Mouse (Mus musculus): Measurements from ENCODE around the gene Rasd1. TPM values are rescaled to one million over a fixed set of nuclear protein-coding genes. Genes with fewer than 3 reads are reported as not detected.
A peak's percentile ranks its signal among the peaks of the same experiment; 100 is the strongest.
"Not testable (repeated sequence)": the region's sequence is repeated elsewhere in the genome, so short reads cannot be mapped to it uniquely, and the experiment has no call there.

The Rasd1 gene
- polyA plus RNA-seq, 2 experiments: 0.37 to 0.52 TPM

DNA sequence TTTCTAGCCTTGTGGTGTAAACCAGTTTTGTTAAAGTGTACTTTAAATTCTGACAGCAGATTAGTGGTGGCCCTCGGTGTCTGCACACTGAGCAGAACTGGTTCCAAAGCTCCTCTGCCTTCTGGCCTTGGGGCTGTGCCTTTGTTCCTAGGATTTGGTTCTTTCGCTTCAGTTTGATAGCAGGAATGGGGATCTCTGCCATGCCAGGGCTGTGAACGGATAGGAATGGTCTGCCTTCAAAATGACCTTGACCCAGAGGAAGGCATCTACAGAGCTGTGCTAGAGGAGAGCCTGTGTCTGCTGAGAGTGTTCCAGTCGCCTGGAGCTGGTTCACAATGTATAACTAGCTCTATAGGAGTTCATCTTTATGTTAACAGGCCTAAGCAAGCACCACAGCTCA lies 5.3 kb downstream of the Rasd1 start:
- no peak for TF ChIP-seq CTCF (IDR thresholded peaks at IDR 0.05; ENCODE audit: low read depth)
- TF ChIP-seq EP300 (IDR thresholded peaks at IDR 0.05; ENCODE audit: low read depth): no peak
- no peak overlapping the region for H3K4me2 ChIP-seq (ENCODE audit: low read depth)
- H3K36me3 ChIP-seq (replicated peaks; ENCODE audit: control insufficient read depth, insufficient read depth, low read depth): peaks cover 7% of the 10 kb centered on the region
- H3K9me3 ChIP-seq (ENCODE audit: control insufficient read depth, low read length): no peaks in the 10 kb centered on the region
- 68% methylated on average over 4 of the region's 4 CpGs for WGBS (ENCODE audit: insufficient replicate concordance)
- H3K4me3 ChIP-seq (ENCODE audit: insufficient read depth in 1 of 2, low read depth in 2 of 2, low read length in 2 of 2): no peak overlapping the region
- no peak for ATAC-seq (ENCODE audit: insufficient read depth)
- no peak overlapping the region for H3K27ac ChIP-seq
- H3K27me3 ChIP-seq (ENCODE audit: control insufficient read depth, insufficient read depth, low read length): peaks cover 14% of the 10 kb centered on the region
- no peak overlapping the region for H3K9ac ChIP-seq (replicated peaks)
- H3K4me1 ChIP-seq (replicated peaks; ENCODE audit: control insufficient read depth in 2 of 2, insufficient read depth in 2 of 2, low read length in 1 of 2): 0 out of 4 replicates have a peak, but pooled peaks cover 0 to 2% of the 10 kb centered on the region in 2 experiments
- no peak for DNase-seq (ENCODE audit: low read depth in 3 of 3, low spot score in 3 of 3)

DNA sequence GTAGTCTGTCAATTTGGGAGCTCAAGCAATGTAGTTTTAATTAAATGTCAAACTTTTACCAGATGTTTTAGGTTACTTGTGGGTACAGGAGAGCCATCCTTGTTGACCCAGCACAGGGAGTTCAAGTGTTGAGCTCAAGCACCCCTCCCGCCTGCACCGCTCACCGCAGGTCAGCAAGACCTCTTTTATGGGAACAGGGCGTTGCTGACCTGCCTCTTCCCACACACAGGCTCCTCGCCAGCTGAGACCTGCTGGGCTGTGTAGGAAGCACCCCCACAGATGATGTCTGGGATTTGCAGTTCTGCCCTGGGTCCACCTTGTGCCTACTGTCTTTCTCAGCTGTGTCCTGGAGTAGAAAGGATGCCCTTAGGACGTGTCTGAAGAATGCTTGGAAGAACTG lies 8.0 kb downstream of the Rasd1 start:
- WGBS (ENCODE audit: insufficient replicate concordance): 77% methylated on average over 6 of the region's 6 CpGs
- H3K36me3 ChIP-seq (replicated peaks; ENCODE audit: control insufficient read depth, insufficient read depth, low read depth): peaks cover 7% of the 10 kb centered on the region
- no peaks in the 10 kb centered on the region for H3K27me3 ChIP-seq (ENCODE audit: control insufficient read depth, insufficient read depth, low read length)

DNA sequence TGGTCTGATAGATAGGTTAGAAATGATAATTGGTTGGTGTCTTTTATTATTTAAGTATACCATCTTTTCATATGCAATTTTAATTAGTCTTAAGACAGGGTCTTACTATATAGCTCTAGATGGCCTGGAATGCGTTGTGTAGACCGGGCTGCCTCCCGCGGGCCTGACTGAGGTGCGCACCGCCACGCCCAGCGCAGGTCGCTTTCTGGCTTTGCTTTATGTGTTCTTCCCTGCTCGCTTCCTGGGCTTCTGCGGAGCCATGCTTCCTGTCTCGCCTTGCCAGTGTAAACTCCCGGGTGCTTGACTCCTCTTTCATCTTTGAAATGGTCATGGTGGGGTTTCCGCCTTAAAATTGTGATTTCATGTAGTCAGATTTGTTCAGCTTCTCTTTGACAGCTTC lies 11.9 kb downstream of the Rasd1 start:
- Histone ChIP-seq H3K4me3 (ENCODE audit: insufficient read depth in 1 of 2, low read depth in 2 of 2, low read length in 2 of 2) (no peak overlapping the region), H3K36me3 (replicated peaks; ENCODE audit: control insufficient read depth, insufficient read depth, low read depth) (no peaks in the 10 kb centered on the region), H3K27ac (no peak overlapping the region), H3K9ac (replicated peaks) (no peak overlapping the region), H3K9me3 (ENCODE audit: control insufficient read depth, low read length) (no peaks in the 10 kb centered on the region), H3K4me2 (ENCODE audit: low read depth) (no peak overlapping the region), H3K4me1 (replicated peaks; ENCODE audit: control insufficient read depth in 2 of 2, insufficient read depth in 2 of 2, low read length in 1 of 2) (peaks cover 3 to 8% of the 10 kb centered on the region in 2 experiments; a peak in 2 of 4 replicates), H3K27me3 (ENCODE audit: control insufficient read depth, insufficient read depth, low read length) (no peaks in the 10 kb centered on the region)
- no peak for ATAC-seq (ENCODE audit: insufficient read depth)
- TF ChIP-seq EP300 (IDR thresholded peaks at IDR 0.05; ENCODE audit: low read depth) (no peak), CTCF (IDR thresholded peaks at IDR 0.05; ENCODE audit: low read depth) (no peak)
- 82% methylated on average over 14 of the region's 14 CpGs for WGBS (ENCODE audit: insufficient replicate concordance)
- DNase-seq (ENCODE audit: low read depth in 3 of 3, low spot score in 3 of 3): no peak

More for the DNA sequence above, 8.0 kb downstream of the Rasd1 start:
- no peak for TF ChIP-seq EP300 (IDR thresholded peaks at IDR 0.05; ENCODE audit: low read depth)
- no peak for TF ChIP-seq CTCF (IDR thresholded peaks at IDR 0.05; ENCODE audit: low read depth)
- no peak overlapping the region for H3K4me2 ChIP-seq (ENCODE audit: low read depth)
- DNase-seq (ENCODE audit: low read depth in 3 of 3, low spot score in 3 of 3): no peak
- no peak for ATAC-seq (ENCODE audit: insufficient read depth)
- H3K4me1 ChIP-seq (replicated peaks; ENCODE audit: control insufficient read depth in 2 of 2, insufficient read depth in 2 of 2, low read length in 1 of 2): no peaks in the 10 kb centered on the region
- no peak overlapping the region for H3K4me3 ChIP-seq (ENCODE audit: insufficient read depth in 1 of 2, low read depth in 2 of 2, low read length in 2 of 2)
- H3K27ac ChIP-seq: no peak overlapping the region
- H3K9ac ChIP-seq (replicated peaks): no peak overlapping the region
- H3K9me3 ChIP-seq (ENCODE audit: control insufficient read depth, low read length): no peaks in the 10 kb centered on the region

DNA sequence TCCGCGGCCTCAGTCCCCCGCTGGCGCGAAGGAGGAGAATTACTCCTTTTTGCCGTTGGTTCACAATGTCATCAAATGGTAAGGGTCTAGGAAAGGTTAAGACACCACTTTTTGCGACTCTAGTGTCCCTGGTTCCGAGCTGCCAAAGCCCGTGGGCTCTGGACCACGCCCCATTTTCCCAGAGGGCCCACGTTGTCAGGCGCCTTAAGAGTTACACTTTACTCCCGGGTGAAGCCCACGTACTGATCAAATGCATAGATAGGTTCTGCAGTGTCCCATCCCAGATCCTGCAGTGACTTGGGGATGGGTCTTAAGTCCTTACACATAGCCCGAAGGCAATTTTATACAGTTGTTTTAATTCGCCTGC lies 16.4 kb downstream of the Rasd1 start:
- TF ChIP-seq EP300 (IDR thresholded peaks at IDR 0.05; ENCODE audit: low read depth) (no peak), CTCF (IDR thresholded peaks at IDR 0.05; ENCODE audit: low read depth) (no peak)
- peak in 2 of 3 experiments; percentile 26 to 33 for DNase-seq (ENCODE audit: low read depth in 3 of 3, low spot score in 3 of 3)
- no peaks in the 10 kb centered on the region for H3K36me3 ChIP-seq (replicated peaks; ENCODE audit: control insufficient read depth, insufficient read depth, low read depth)
- peak overlapping the region; percentile 99 for H3K9ac ChIP-seq (replicated peaks)
- peak overlapping the region; percentile 95 for H3K4me3 ChIP-seq (ENCODE audit: insufficient read depth in 1 of 2, low read depth in 2 of 2, low read length in 2 of 2)
- peak overlapping the region; percentile 92 for H3K4me2 ChIP-seq (ENCODE audit: low read depth)
- no peaks in the 10 kb centered on the region for H3K27me3 ChIP-seq (ENCODE audit: control insufficient read depth, insufficient read depth, low read length)
- H3K9me3 ChIP-seq (ENCODE audit: control insufficient read depth, low read length): no peaks in the 10 kb centered on the region
- WGBS (ENCODE audit: insufficient replicate concordance): 1% methylated on average over 16 of the region's 16 CpGs
- ATAC-seq (ENCODE audit: insufficient read depth): peak; percentile 71; the same call in 1 of the 2 replicates
- peak overlapping the region; percentile 69 for H3K27ac ChIP-seq
- H3K4me1 ChIP-seq (replicated peaks; ENCODE audit: control insufficient read depth in 2 of 2, insufficient read depth in 2 of 2, low read length in 1 of 2): peaks cover 9 to 14% of the 10 kb centered on the region in 2 experiments; a peak in 3 of 4 replicates

DNA sequence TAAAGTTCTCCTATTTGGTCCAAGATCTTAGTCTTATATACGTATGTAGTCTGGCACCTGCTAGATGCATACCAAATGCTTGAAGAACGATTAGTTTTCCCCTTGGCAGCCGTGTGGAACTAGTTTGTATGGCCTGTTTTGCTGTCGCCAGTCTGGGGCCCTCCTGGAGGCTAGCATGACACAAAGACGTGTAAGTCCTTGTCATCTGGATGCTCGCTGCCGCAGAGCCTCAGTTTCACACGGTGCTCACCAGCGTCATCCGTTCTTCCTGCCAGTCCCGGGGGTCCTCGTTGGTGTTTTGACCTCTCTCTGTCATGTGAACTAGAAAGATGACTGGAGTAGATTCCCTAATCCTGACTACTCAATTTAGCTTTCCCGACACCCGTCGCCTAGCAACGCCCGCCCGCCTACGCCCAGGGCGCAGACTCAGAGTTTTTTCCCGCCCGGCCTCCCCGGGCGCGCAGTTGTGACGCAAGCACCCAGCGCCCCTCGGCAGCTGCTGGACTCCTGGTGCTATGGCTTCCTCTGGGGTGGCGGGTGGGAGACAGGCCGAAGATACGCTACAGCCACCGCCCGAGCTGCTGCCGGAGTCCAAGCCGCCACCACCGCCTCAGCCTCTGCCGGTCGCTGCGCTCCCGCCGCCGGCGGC lies 16.9 kb downstream of the Rasd1 start, which contains the start of gene Med9:
Gene Med9 (plus strand): TSS at position 455 of the 649 bp plus-strand sequence.
- no peaks in the 10 kb centered on the region for H3K27me3 ChIP-seq (ENCODE audit: control insufficient read depth, insufficient read depth, low read length)
- peak within 1 kb of the TSS; percentile 95 for H3K4me3 ChIP-seq (ENCODE audit: insufficient read depth in 1 of 2, low read depth in 2 of 2, low read length in 2 of 2)
- H3K9me3 ChIP-seq (ENCODE audit: control insufficient read depth, low read length): no peaks in the 10 kb centered on the region
- H3K9ac ChIP-seq (replicated peaks): peak within 1 kb of the TSS; percentile 99
- peak within 1 kb of the TSS; percentile 69 for H3K27ac ChIP-seq
- ATAC-seq (ENCODE audit: insufficient read depth): peak; percentile 97
- peak; percentile 81 to 85 (median 82) for DNase-seq (ENCODE audit: low read depth in 3 of 3, low spot score in 3 of 3)
- H3K4me2 ChIP-seq (ENCODE audit: low read depth): peak within 1 kb of the TSS; percentile 92
- H3K36me3 ChIP-seq (replicated peaks; ENCODE audit: control insufficient read depth, insufficient read depth, low read depth): no peaks in the 10 kb centered on the region
- TF ChIP-seq EP300 (IDR thresholded peaks at IDR 0.05; ENCODE audit: low read depth) (no peak), CTCF (IDR thresholded peaks at IDR 0.05; ENCODE audit: low read depth) (no peak)
- WGBS (ENCODE audit: insufficient replicate concordance): 2% methylated on average over 43 of the region's 43 CpGs
- H3K4me1 ChIP-seq (replicated peaks; ENCODE audit: control insufficient read depth in 2 of 2, insufficient read depth in 2 of 2, low read length in 1 of 2): peaks cover 9 to 14% of the 10 kb centered on the region in 2 experiments; a peak in 3 of 4 replicates

DNA sequence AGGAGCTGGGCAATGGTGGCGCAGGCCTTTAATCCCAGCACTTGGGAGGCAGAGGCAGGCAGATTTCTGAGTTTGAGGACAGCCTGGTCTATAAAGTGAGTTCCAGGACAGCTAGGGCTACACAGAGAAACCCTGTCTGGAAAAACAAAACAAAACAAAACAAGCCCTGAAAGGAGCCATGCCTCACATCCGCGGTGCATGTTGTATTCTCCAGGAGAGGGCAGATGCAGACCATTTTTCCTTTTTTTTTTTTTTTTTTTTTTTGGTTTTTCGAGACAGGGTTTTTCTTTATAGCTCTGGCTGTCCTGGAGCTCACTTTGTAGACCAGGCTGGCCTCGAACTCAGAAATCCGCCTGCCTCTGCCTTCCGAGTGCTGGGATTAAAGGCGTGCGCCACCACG lies 19.9 kb downstream of the Rasd1 start:
- not testable (repeated sequence) for H3K27me3 ChIP-seq (ENCODE audit: control insufficient read depth, insufficient read depth, low read length); H3K9me3 ChIP-seq (ENCODE audit: control insufficient read depth, low read length); H3K27ac ChIP-seq; H3K4me2 ChIP-seq (ENCODE audit: low read depth); H3K4me3 ChIP-seq (ENCODE audit: insufficient read depth in 1 of 2, low read depth in 2 of 2, low read length in 2 of 2); ATAC-seq (ENCODE audit: insufficient read depth); H3K9ac ChIP-seq (replicated peaks); DNase-seq (ENCODE audit: low read depth in 3 of 3, low spot score in 3 of 3); H3K36me3 ChIP-seq (replicated peaks; ENCODE audit: control insufficient read depth, insufficient read depth, low read depth)
- H3K4me1 ChIP-seq (replicated peaks; ENCODE audit: control insufficient read depth in 2 of 2, insufficient read depth in 2 of 2, low read length in 1 of 2): peaks cover 25 to 38% of the 10 kb centered on the region in 2 experiments
- WGBS (ENCODE audit: insufficient replicate concordance): 80% methylated on average over 10 of the region's 10 CpGs

Data from liver, embryonic 14.5 days (tissue).